Mouse (Mus musculus) intestine, postnatal 0 days (tissue): Measurements from ENCODE around the gene H13. TPM values are rescaled to one million over a fixed set of nuclear protein-coding genes. Genes with fewer than 3 reads are reported as not detected.

ENCODE experiments used
- ATAC-seq: fragments of 200-750 bp; cut with Nextera tagmentation; 2 replicates; pipeline ENCODE4 v1.8.0; 2017; ENCODE audit warnings: mild to moderate bottlenecking, moderate TSS enrichment, moderate library complexity
- H3K27ac ChIP-seq: fragments of 300-500 bp; sonication (generic); 2 replicates; pipeline ENCODE4 v1.5.1; 2014; ENCODE audit warnings: mild to moderate bottlenecking, low read depth, low read length, moderate library complexity
- H3K27me3 ChIP-seq: fragments of 300-500 bp; sonication (generic); replicated peaks from 2 replicates; pipeline ENCODE4 v1.6.1; 2014; ENCODE audit warnings: low read length, mixed read lengths; ENCODE audit not compliant: control insufficient read depth, insufficient read depth
- H3K36me3 ChIP-seq: fragments of 300-500 bp; sonication (generic); 2 replicates; pipeline ENCODE4 v1.6.1; 2014; ENCODE audit warnings: mild to moderate bottlenecking, moderate library complexity; ENCODE audit not compliant: control insufficient read depth, insufficient read depth
- H3K4me1 ChIP-seq: fragments of 300-500 bp; sonication (generic); replicated peaks from 2 replicates; pipeline ENCODE4 v1.6.1; 2014; ENCODE audit warnings: antibody characterized with exemption, low read length, mixed read lengths; ENCODE audit not compliant: control insufficient read depth, insufficient read depth
- H3K4me2 ChIP-seq: fragments of 300-500 bp; sonication (generic); replicated peaks from 2 replicates; pipeline ENCODE4 v1.6.1; 2014; ENCODE audit warnings: low read depth, mild to moderate bottlenecking, moderate library complexity
- H3K4me3 ChIP-seq: fragments of 300-500 bp; sonication (generic); 2 replicates; pipeline ENCODE4 v1.5.1; 2014; ENCODE audit warnings: low read depth, low read length
- H3K9ac ChIP-seq: fragments of 300-500 bp; sonication (generic); 2 replicates; pipeline ENCODE4 v1.6.1; 2014; ENCODE audit warnings: mild to moderate bottlenecking, low read depth, low read length
- H3K9me3 ChIP-seq: fragments of 300-500 bp; sonication (generic); 2 replicates; pipeline ENCODE4 v1.6.1; 2016; ENCODE audit warnings: mixed run types; ENCODE audit not compliant: control insufficient read depth
- CTCF ChIP-seq: sonication (generic); IDR thresholded peaks from 2 replicates; pipeline ENCODE4 v1.5.1; 2016; ENCODE audit warnings: low read depth, mild to moderate bottlenecking, control low read depth, antibody characterized with exemption, moderate library complexity
- WGBS: fragments of 180-500 bp; shearing (Covaris S2); extraction: QIAGEN DNeasy Blood & Tissue Kit; methylation state at CpG from one replicate; pipeline ENCODE4 v1.1.7; 2014; 5-methylcytosine and 5-hydroxymethylcytosine counted together
- polyA plus RNA-seq: library from polyadenylated mRNA; unstranded; fragments of >200 nt; fragmentation: Nextera tagmentation; extraction: Ambion mirVana; gene quantifications from 2 replicates; pipeline ENCODE4 v1.2.1, GENCODE M21; 2015

H13 gene
- polyA plus RNA-seq, 1 experiment from 2014 or later = 111 TPM

GRCm38 (mm10) chr2:152671642-152671999 is 2.4 kb downstream of the H13 start:
- Histone ChIP-seq H3K4me3 (no peak overlapping the region), H3K9ac (no peak overlapping the region), H3K36me3 (peaks cover 16% of the 10 kb centered on the region), H3K4me2 (peak overlapping the region; percentile 83), H3K4me1 (peaks cover 5% of the 10 kb centered on the region; the same call in 1 of the 2 replicates), H3K27me3 (no peaks in the 10 kb centered on the region), H3K27ac (no peak overlapping the region), H3K9me3 (no peaks in the 10 kb centered on the region)
- peak; percentile 29; the same call in 1 of the 2 replicates for ATAC-seq
- WGBS = 17% methylated on average over 5 of the region's 5 CpGs
- peak; percentile 81 for TF ChIP-seq CTCF

- 85% methylated on average over 12 of the region's 12 CpGs for WGBS
These were observed 2.9 kb downstream of the H13 start for GRCm38 (mm10) chr2:152672166-152672565.

GRCm38 (mm10) chr2:152674148-152674547 is 4.9 kb downstream of the H13 start:
- Histone ChIP-seq H3K9ac (no peak overlapping the region), H3K9me3 (no peaks in the 10 kb centered on the region), H3K27me3 (no peaks in the 10 kb centered on the region), H3K4me3 (no peak overlapping the region), H3K4me1 (peaks cover 5% of the 10 kb centered on the region; the same call in 1 of the 2 replicates), H3K27ac (peak overlapping the region; percentile 37; the same call in 1 of the 2 replicates), H3K4me2 (peak overlapping the region; percentile 18; the same call in 1 of the 2 replicates), H3K36me3 (peaks cover 34% of the 10 kb centered on the region)
- peak; percentile 55 for ATAC-seq
- WGBS = 39% methylated on average over 11 of the region's 11 CpGs
- TF ChIP-seq CTCF = no peak

More at GRCm38 (mm10) chr2:152672166-152672565, 2.9 kb downstream of the H13 start:
- Histone ChIP-seq H3K27me3 (no peaks in the 10 kb centered on the region), H3K4me1 (peaks cover 5% of the 10 kb centered on the region; the same call in 1 of the 2 replicates), H3K9me3 (no peaks in the 10 kb centered on the region), H3K4me3 (no peak overlapping the region), H3K9ac (no peak overlapping the region), H3K27ac (peak overlapping the region; percentile 37; the same call in 1 of the 2 replicates), H3K36me3 (peaks cover 18% of the 10 kb centered on the region), H3K4me2 (peak overlapping the region; percentile 9; the same call in 1 of the 2 replicates)
- TF ChIP-seq CTCF = no peak
- ATAC-seq = no peak

- 67% methylated on average over 13 of the region's 13 CpGs for WGBS
- ATAC-seq = no peak
- TF ChIP-seq CTCF = no peak
These were observed 6.1 kb downstream of the H13 start for GRCm38 (mm10) chr2:152675252-152675791.

GRCm38 (mm10) chr2:152678302-152678701 is 9.0 kb downstream of the H13 start:
- H3K4me1 ChIP-seq = 0 out of 2 replicates have a peak, but pooled peaks cover 2% of the 10 kb centered on the region
- no peak overlapping the region for H3K4me3 ChIP-seq
- no peaks in the 10 kb centered on the region for H3K27me3 ChIP-seq
- H3K27ac ChIP-seq = no peak overlapping the region
- no peaks in the 10 kb centered on the region for H3K9me3 ChIP-seq
- H3K4me2 ChIP-seq = no peak overlapping the region
- WGBS = 51% methylated on average over 3 of the region's 3 CpGs
- H3K9ac ChIP-seq = no peak overlapping the region
- TF ChIP-seq CTCF = peak; percentile 86
- peaks cover 72% of the 10 kb centered on the region for H3K36me3 ChIP-seq
- no peak for ATAC-seq

More at GRCm38 (mm10) chr2:152675252-152675791, 6.1 kb downstream of the H13 start:
- H3K9ac ChIP-seq = no peak overlapping the region
- H3K4me1 ChIP-seq = peaks cover 5% of the 10 kb centered on the region; the same call in 1 of the 2 replicates
- H3K36me3 ChIP-seq = peaks cover 44% of the 10 kb centered on the region
- no peak overlapping the region for H3K4me2 ChIP-seq
- H3K9me3 ChIP-seq = no peaks in the 10 kb centered on the region
- no peak overlapping the region for H3K27ac ChIP-seq
- no peaks in the 10 kb centered on the region for H3K27me3 ChIP-seq
- H3K4me3 ChIP-seq = no peak overlapping the region

GRCm38 (mm10) chr2:152678925-152679324 is 9.7 kb downstream of the H13 start:
- no peak overlapping the region for H3K4me2 ChIP-seq
- no peak overlapping the region for H3K4me3 ChIP-seq
- H3K27ac ChIP-seq = no peak overlapping the region
- peaks cover 75% of the 10 kb centered on the region for H3K36me3 ChIP-seq
- TF ChIP-seq CTCF = no peak
- H3K9me3 ChIP-seq = no peaks in the 10 kb centered on the region
- no peak overlapping the region for H3K9ac ChIP-seq
- no peak for ATAC-seq
- WGBS = 84% methylated on average over 5 of the region's 5 CpGs
- H3K4me1 ChIP-seq = 0 out of 2 replicates have a peak, but pooled peaks cover 2% of the 10 kb centered on the region
- H3K27me3 ChIP-seq = no peaks in the 10 kb centered on the region
